Mouse (Mus musculus): ENCODE results near the gene Olfr196.
"Not testable (repeated sequence)": the region's sequence is repeated elsewhere in the genome, so short reads cannot be mapped to it uniquely, and the experiment has no call there.

Olfr196 gene

GRCm38 (mm10) chr16:59170354-59170753, at the start of gene Olfr196:
Gene Olfr196, minus strand, starts transcription at chr16:59170454.
- no peak for DNase-seq (ENCODE audit: inconsistent ontology term)

- DNase-seq (ENCODE audit: inconsistent ontology term): not testable (repeated sequence)
Observed at GRCm38 (mm10) chr16:59219667-59220066, 49.4 kb upstream of the Olfr196 start, which contains the start of gene Olfr199. Gene Olfr199, minus strand, starts transcription at chr16:59219767.

DNA sequence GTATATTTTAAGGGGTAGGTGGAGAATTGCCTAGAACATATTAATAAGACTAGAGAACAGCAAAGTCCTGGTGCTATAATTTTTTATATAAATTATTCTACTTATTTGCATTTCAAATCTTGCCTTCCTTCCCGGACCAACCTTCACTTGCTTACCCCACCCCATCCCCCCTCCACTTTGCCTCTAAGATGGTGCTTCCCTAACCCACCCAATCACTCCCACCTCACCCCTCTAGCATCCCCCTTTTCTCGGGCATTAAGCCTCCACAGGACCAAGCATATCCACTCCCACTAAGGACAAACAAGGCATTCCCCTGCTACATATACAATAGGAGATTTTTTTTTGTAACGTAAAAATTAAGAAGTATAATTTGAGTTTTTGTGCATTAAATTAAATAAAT, 47.6 kb upstream of the Olfr196 start:
- DNase-seq (ENCODE audit: inconsistent ontology term): not testable (repeated sequence)

GRCm38 (mm10) chr16:59203433-59203832, 33.2 kb upstream of the Olfr196 start, which contains the start of gene Olfr198:
Gene Olfr198, minus strand, starts transcription at chr16:59203533.
- DNase-seq (ENCODE audit: inconsistent ontology term): not testable (repeated sequence)

GRCm38 (mm10) chr16:59151996-59152395, 18.3 kb downstream of the Olfr196 start:
- DNase-seq (ENCODE audit: inconsistent ontology term): no peak

- DNase-seq (ENCODE audit: inconsistent ontology term): no peak
Observed at GRCm38 (mm10) chr16:59146746-59147145, 23.5 kb downstream of the Olfr196 start, which contains the start of gene Olfr195. Gene Olfr195, plus strand, starts transcription at chr16:59147046.

- DNase-seq (ENCODE audit: inconsistent ontology term): no peak
Observed at GRCm38 (mm10) chr16:59141105-59141504, 29.1 kb downstream of the Olfr196 start.

- no peak for DNase-seq (ENCODE audit: inconsistent ontology term)
Observed at GRCm38 (mm10) chr16:59130740-59131139, 39.5 kb downstream of the Olfr196 start.

DNA sequence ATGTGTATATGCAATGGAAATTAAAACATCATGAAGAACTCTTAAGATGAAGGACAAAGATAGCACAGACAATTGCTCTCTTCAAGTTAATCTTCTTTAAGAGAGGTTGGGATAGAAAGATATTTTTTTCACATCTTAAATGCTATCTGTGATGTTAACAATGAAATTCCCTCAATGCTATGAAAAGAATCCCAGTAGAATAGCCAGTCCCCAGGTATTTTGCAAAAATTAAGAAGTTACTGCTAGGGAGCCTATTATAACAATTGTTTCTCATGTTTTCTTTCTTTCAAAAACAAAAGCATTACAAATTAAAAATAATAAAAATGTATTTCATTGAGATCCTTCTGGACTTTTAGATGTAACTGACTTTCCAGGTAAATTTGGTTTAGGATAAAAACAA, 49.3 kb downstream of the Olfr196 start, which contains the start of gene Olfr194:
Olfr194 (minus strand) TSS at position 101 of the 400 bp plus-strand sequence.
- no peak for DNase-seq (ENCODE audit: inconsistent ontology term)
